Mouse (Mus musculus) macrophage (primary cell): Measurements from ENCODE around the gene Ifna5. TPM values are rescaled to one million over a fixed set of nuclear protein-coding genes. Genes with fewer than 3 reads are reported as not detected.

Experiments
- H3K27ac ChIP-seq: fragments of 350-480 bp; formaldehyde crosslinking; 2 replicates; pipeline ENCODE4 v1.9.0; 2021
- H3K36me3 ChIP-seq: fragments of 350-480 bp; formaldehyde crosslinking; 2 replicates; pipeline ENCODE4 v1.9.0; 2021; ENCODE audit errors: inconsistent target
- H3K4me3 ChIP-seq: fragments of 350-480 bp; formaldehyde crosslinking; 2 replicates; pipeline ENCODE4 v1.9.0; 2021; ENCODE audit errors: inconsistent target
- H3K79me2 ChIP-seq: fragments of 350-480 bp; formaldehyde crosslinking; 2 replicates; pipeline ENCODE4 v1.9.0; 2021; ENCODE audit errors: inconsistent target
- WGBS: methylation state at CpG from one replicate; pipeline ENCODE4 v1.1.7; 2026; ENCODE audit warnings: inconsistent platforms; ENCODE audit not compliant: missing documents; 5-methylcytosine and 5-hydroxymethylcytosine counted together
- polyA plus RNA-seq: library from polyadenylated mRNA; stranded (reverse); fragments of 250-400 nt; gene quantifications from 3 replicates; pipeline ENCODE4 v1.2.4, GENCODE M21; 2018; ENCODE audit warnings: inconsistent platforms

Ifna5 gene
- polyA plus RNA-seq, 1 experiment from 2014 or later = not detected

DNA sequence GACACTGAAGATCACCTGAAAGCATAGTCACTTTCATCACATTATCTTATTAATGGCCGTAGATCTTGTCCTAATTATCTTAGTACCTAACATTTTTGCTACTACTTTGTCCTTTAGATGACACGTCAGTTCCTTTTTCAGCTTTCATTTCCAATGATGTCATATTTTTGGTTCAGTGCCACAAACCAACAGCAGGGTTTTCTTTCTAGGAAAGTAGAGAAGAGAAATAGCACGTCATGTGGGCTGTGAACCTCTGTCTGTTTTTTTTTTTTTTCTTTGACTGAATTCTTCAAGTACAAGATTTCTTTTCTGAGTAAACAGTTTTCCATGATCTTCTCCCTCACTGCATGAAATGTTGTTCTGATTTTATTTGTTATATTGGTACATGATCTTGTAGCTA is 4.7 kb downstream of the Ifna5 start:
- Histone ChIP-seq H3K4me3 (no peak overlapping the region), H3K27ac (no peak overlapping the region), H3K36me3 (no peaks in the 10 kb centered on the region), H3K79me2 (no peaks in the 10 kb centered on the region)
- WGBS = 19% methylated on average over 3 of the region's 3 CpGs

DNA sequence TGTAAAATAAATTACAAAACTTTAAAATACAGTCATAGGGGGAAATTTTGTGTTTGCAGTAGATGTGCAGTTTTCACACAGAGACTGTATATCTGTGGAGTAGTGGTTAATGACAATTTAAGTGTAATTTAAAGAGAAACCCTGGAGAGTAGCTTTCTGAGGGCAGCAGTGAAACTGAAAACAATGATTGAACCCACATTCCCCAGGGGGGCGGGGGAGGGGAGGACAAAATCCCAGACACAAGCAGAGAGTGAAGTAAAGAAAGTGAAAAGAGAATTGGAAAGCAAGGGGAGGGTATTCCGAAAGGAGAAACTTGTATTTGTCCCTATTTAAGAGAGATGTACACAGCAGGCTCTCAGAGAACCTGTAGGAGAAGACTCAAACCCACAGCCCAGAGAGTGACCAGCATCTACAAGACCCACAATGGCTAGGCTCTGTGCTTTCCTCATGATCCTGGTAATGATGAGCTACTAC is 6.2 kb downstream of the Ifna5 start, which contains the start of gene Ifna4:
Ifna4 (plus strand) TSS at position 424 of the 474 bp plus-strand sequence.
- Histone ChIP-seq H3K4me3 (no peak within 1 kb of the TSS), H3K36me3 (no peaks in the 10 kb centered on the region), H3K27ac (no peak within 1 kb of the TSS), H3K79me2 (no peaks in the 10 kb centered on the region)
- 83% methylated on average over 2 of the region's 2 CpGs for WGBS

DNA sequence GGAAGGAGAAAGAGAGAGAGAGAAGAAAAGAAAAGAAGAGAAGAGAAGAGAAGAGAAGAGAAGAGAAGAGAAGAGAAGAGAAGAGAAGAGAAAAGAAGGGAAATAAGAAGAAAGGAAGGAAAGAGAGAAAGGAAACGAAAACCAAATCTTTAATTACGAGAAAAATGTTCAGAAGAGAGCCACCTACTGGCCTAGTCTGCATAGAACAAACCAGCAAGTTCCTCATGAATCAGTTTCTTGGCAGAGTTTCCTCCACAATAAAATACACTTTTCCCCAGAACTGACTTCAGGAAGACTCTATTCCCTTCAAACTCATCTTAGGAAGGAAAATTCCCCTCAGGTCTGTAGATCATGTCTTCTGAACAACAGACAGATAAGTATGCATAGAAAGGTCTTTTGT is 10.0 kb downstream of the Ifna5 start:
- WGBS = 44% methylated on average over 2 of the region's 2 CpGs
- Histone ChIP-seq H3K36me3 (no peaks in the 10 kb centered on the region), H3K27ac (no peak overlapping the region), H3K4me3 (no peak overlapping the region), H3K79me2 (no peaks in the 10 kb centered on the region)

DNA sequence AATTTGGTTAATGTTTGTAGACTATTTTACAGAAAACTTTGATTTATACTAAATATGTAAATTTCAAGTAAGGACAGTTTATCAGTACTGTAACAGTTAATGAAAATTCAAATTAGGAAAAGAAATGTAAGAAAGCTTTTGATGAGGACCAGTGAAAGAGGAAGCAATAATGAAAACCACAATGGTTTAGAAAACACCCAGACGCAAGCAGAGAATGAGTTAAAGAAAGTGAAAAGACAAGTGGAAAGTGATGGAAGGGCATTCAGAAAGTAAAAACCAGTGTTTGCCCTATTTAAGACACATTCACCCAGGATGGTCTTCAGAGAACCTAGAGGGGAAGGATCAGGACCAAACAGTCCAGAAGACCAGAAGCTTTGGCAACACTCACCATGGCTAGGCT is 14.4 kb downstream of the Ifna5 start, which contains the start of gene Ifna1:
Ifna1 (plus strand) TSS at position 390 of the 400 bp plus-strand sequence.
- WGBS = 8% methylated on average over 1 of the region's 1 CpGs
- Histone ChIP-seq H3K36me3 (no peaks in the 10 kb centered on the region), H3K27ac (no peak within 1 kb of the TSS), H3K79me2 (no peaks in the 10 kb centered on the region), H3K4me3 (no peak within 1 kb of the TSS)

GRCm38 (mm10) chr4:88851026-88851763 is 15.9 kb downstream of the Ifna5 start:
- Histone ChIP-seq H3K79me2 (no peaks in the 10 kb centered on the region), H3K4me3 (no peak overlapping the region), H3K27ac (no peak overlapping the region), H3K36me3 (no peaks in the 10 kb centered on the region)
- 82% methylated on average over 4 of the region's 4 CpGs for WGBS

DNA sequence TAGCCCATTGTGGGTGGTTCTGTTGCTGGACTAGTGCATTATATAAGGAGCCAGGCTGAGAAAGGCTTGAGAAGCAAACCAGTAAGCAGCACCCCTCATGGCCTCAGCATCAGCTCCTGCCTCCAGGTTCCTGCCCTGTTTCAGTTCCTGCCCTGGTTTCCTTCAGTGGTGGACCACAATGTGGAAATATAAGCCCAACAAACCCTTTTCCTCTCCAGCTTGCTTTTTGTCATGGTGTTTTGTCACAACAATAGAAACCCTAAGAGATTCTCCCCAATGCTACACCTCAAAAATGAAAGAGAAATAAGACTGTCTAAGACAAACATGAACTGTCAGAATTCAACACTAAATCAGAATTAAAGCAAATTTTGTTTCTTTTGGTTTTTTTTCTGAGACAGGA is 23.9 kb downstream of the Ifna5 start:
- no peak overlapping the region for H3K4me3 ChIP-seq
- no peak overlapping the region for H3K27ac ChIP-seq
- no peaks in the 10 kb centered on the region for H3K36me3 ChIP-seq
- H3K79me2 ChIP-seq = no peaks in the 10 kb centered on the region

GRCm38 (mm10) chr4:88863309-88863708 is 28.0 kb downstream of the Ifna5 start:
- 50% methylated on average over 7 of the region's 7 CpGs for WGBS
- Histone ChIP-seq H3K4me3 (no peak overlapping the region), H3K36me3 (no peaks in the 10 kb centered on the region), H3K79me2 (no peaks in the 10 kb centered on the region), H3K27ac (no peak overlapping the region)

DNA sequence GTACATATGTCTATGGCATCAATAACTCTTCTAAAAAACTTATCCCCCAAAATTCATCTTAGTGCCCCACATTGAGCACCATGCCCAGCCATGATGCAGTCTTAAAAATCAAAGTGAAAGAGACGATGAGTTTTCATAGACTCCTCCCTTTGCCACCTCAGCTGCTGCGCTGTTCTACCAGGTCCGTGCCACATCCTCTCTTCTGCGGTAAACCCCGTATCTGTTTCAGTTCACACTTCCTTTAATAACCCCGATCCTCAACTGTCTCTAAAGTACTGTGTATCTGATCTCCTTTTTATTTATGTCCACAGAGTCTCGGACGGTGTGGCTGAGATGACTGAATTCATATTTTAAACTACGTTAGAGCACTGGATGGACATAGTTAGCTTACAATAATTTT is 29.3 kb downstream of the Ifna5 start:
- Histone ChIP-seq H3K36me3 (no peaks in the 10 kb centered on the region), H3K4me3 (no peak overlapping the region; the same call in 1 of the 2 replicates), H3K79me2 (no peaks in the 10 kb centered on the region), H3K27ac (peak overlapping the region; percentile 75)
- WGBS = 7% methylated on average over 9 of the region's 9 CpGs

GRCm38 (mm10) chr4:88865011-88865569 is 29.8 kb downstream of the Ifna5 start:
- 5% methylated on average over 5 of the region's 6 CpGs for WGBS
- no peaks in the 10 kb centered on the region for H3K36me3 ChIP-seq
- H3K79me2 ChIP-seq = no peaks in the 10 kb centered on the region
- H3K27ac ChIP-seq = peak overlapping the region; percentile 75
- H3K4me3 ChIP-seq = no peak overlapping the region

GRCm38 (mm10) chr4:88867366-88867925 is 32.1 kb downstream of the Ifna5 start:
- Histone ChIP-seq H3K36me3 (no peaks in the 10 kb centered on the region), H3K79me2 (no peaks in the 10 kb centered on the region), H3K27ac (no peak overlapping the region), H3K4me3 (peak overlapping the region; percentile 54)
- 0% methylated on average over 5 of the region's 8 CpGs for WGBS

DNA sequence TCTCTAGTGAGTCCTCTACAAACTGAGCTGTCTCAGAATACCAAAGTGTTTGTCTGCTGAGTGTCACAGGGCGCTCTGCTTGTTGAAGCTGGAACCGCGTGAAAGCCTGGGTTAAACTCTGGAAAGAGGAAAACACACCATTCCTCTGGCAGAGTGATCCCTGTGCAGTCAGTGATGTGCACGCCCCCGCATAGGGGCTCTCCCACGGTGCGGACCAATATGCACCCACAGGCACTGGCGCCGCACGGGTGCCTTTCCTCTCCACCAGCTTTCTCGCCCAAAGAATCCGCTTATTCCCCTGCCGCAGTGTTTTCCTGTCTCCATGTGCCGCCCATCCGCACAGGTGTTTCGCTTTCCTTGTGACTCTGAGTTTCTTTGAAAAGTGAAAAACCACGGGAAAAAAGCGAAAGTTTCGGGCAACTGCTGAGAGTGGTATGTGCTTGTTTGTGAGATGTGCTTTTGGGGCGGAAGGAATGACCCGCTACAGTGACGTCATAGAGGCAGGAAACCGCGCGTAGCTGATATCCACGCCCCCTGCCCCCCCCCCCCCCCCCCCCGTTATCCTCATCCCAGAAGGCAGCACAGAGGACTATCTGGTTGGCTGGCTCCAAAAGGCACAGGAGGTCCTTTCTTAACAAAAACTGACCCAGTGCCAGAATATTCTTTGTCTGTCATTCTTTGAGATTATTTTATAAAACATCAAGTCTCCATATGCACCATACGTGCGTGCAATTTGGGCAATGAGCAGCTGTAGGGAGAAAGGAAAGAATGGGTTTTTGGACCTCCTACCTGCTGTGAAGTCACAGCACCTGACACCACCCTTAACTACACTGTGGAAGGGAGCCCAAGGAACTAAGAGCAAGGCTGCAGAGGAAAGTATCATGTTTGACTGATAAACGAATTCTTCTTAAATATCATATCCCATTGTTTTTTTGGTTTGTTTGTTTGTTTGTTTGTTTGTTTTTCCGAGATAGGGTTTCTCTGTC is 32.9 kb downstream of the Ifna5 start:
- WGBS = 14% methylated on average over 22 of the region's 31 CpGs
- no peaks in the 10 kb centered on the region for H3K79me2 ChIP-seq
- no peaks in the 10 kb centered on the region for H3K36me3 ChIP-seq
- peak overlapping the region; percentile 54 for H3K4me3 ChIP-seq
- no peak overlapping the region for H3K27ac ChIP-seq

GRCm38 (mm10) chr4:88872691-88873090 is 37.4 kb downstream of the Ifna5 start:
- 0% methylated on average over 2 of the region's 2 CpGs for whole genome bisulfite sequencing
- Histone ChIP-seq H3K36me3 (no peaks in the 10 kb centered on the region), H3K79me2 (no peaks in the 10 kb centered on the region), H3K4me3 (no peak overlapping the region), H3K27ac (no peak overlapping the region)

- Histone ChIP-seq H3K4me3 (no peak overlapping the region), H3K36me3 (no peaks in the 10 kb centered on the region), H3K79me2 (no peaks in the 10 kb centered on the region), H3K27ac (no peak overlapping the region)
- 95% methylated on average over 2 of the region's 4 CpGs for WGBS
These were observed 40.2 kb downstream of the Ifna5 start for GRCm38 (mm10) chr4:88875435-88876095.

- WGBS = 81% methylated on average over 4 of the region's 4 CpGs
- Histone ChIP-seq H3K27ac (no peak overlapping the region), H3K4me3 (no peak overlapping the region), H3K79me2 (no peaks in the 10 kb centered on the region), H3K36me3 (no peaks in the 10 kb centered on the region)
These were observed 41.2 kb downstream of the Ifna5 start for GRCm38 (mm10) chr4:88876520-88876919.
